Mouse (Mus musculus) kidney, adult 9 months (tissue): Measurements from ENCODE around the gene Ddx42.
"Not testable (repeated sequence)": the region's sequence is repeated elsewhere in the genome, so short reads cannot be mapped to it uniquely, and the experiment has no call there.

Experiments used
- DNase-seq: peaks from one replicate; pipeline ENCODE4 v3.0.0; 2022

Gene Ddx42

DNA sequence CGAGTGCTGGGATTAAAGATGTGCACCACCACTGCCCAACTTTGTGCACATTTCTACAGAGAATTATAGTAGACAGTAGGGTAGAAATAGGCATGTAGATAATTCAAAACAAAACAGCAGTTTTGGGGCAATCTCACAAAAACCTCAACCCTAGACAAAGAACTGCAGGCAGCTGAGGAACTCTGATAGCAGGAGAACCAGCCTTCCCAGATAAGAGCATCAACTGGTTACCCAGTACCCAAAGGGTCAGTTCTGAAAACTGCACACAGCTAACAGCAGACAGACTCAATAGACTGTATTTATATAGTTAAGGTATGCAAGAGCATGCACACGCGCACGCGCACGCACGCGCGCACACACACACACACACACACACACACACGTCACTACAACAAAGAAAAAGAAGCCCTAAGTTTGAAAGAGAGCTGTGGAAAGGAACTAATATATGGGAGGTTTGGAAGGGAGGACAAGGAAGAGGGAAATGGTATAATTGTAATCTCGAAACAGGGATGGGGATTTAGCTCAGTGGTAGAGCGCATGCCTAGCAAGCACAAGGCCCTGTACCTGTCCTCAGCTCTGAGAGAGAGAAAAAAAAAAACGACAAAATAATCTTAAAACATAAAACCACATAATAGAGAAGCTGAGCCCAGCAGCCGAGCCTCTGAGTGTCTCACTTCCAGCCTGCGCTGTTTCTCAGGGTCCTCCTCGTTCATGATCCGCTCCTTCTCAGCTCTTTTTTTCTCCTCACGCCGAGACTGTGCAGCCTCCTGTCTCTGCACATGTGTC, 15.2 kb upstream of the Ddx42 start:
- no peak for DNase-seq

DNA sequence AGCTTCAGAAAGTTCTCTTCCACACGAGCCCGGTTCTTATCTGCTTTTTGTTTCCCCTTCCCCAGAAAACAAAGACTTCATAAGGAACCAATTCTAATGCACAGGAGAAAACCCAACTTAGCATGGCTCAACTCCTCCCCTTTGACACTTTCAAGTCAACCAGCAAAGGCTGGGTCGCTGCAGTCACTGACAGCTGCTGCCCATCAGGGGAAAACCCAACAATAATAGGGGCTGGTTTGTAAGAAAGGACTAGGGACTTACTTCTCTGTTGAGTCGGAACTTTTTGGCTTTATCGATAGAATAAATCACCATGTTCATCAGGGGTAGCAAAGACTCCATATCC, 14.6 kb upstream of the Ddx42 start, which contains the start of gene Strada:
Gene Strada (minus strand): TSS at position 46 of the 343 bp plus-strand sequence.
- DNase-seq, result no peak

DNA sequence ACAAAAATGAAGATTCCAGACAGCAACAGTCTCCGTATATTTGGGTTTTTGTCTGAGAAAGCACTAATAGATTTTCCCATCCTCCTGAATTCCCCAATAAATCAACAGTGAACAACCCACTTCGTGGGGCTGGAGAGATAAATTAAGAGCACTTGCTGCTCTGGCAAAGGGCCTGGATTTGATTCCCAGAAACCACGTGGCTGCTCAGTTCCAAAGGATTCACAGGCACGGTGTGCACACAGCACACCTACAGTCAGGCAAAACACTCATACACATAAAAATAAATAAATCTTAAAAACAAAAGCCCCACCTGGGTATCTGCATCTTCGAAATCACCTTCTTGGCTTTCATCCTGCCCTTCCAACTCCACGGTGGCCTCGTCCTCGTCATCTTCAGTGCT, 4.0 kb upstream of the Ddx42 start:
- DNase-seq, result no peak

DNA sequence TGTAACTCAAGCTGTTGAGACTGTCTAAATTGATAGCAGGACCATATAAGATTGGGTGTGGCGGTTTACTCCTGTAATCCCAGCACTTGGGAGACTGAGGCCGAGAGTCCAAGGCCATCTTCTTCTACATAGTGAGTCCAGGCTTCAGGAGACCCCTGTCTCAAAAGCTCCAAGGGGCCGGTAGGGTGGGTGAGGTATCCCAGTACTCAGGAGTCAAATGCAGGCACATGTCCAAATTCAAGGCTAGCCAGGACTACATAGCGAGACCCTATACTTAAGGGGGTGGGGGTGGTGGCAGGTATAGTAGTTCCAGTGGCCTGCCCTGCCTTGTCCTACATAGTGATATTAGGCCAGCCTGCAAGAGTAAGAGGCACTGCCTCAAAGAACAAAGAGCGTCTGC, 1.9 kb upstream of the Ddx42 start:
- no peak for DNase-seq

DNA sequence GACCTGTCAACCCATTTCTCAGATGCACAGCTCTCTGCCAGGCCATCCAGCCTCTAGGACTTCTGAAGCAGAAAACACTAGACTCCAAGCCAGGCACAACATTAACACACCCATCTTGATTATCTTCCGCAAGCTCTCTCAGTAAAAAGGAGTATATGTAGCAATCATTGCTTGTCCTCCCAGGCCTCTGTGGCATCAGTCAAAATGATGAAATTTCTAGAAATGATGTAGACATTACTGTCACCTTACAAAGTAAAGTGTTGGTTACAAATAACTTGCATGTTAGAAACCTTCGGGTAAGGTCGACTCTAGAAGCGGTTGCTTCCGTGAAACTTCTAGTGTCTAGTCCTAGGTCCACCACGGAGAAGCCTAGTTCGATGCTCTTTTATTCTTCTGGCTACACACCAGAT, 1.3 kb upstream of the Ddx42 start:
- no peak for DNase-seq

DNA sequence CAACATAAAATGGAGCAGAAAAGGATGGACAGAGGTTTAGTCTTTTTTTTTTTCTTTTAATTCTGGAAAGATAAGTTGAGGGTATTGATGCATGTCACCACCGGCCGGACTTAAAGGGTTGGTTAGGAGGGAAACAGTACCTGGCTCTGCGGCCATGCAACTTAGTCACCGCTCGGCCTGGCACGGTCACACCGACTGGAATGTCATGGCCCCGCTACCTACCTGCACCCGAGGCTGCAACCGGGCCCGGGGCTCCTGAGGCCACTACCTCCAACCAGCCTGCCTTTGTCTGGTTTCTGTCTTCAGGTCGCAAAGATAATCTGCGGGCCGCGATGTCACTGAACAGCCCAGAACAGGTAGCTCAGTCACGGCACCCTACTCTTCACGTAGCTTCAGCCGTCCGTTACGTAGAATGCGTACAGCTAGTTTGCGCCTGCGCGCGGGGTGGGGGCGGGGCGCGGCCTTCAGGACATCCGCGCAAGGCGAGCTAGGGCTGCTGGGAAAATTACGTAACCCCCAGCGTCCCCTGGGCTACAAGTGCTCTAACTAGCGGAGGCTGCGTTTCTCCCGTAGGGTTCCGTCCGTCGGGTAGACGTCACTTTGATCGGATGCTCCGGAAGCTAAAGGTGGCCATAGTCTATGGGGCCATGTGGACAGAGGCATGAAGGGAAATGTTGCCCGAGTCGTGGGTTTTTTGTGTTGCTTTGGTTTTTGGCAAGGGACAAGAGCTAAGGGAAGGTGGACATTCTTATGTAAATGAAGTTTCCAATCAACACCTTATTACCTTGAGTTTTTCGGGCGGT, 598 bp upstream of the Ddx42 start, which contains the start of gene Ccdc47:
Gene Ccdc47 (minus strand): TSS at position 418 of the 803 bp plus-strand sequence.
- peak; percentile 98 for DNase-seq

DNA sequence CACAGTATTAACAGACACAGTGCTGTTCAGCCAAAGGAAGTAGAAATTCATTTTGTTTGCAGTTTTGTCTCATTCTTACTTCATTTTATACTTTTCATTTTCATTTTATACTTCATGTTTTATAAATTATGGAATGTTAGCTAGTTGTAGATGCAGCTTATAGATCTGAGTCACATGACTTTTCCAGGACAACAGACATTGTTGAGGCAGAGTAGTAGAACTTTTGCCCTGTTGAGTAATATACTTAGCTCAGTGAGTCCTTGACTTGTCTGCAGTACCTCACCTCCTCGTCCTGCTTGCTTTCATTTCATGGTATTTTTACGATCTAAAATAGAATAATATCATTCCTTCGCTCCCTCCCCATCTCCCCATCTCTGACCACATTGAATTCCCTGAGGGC, 3.9 kb downstream of the Ddx42 start:
- DNase-seq, result no peak

DNA sequence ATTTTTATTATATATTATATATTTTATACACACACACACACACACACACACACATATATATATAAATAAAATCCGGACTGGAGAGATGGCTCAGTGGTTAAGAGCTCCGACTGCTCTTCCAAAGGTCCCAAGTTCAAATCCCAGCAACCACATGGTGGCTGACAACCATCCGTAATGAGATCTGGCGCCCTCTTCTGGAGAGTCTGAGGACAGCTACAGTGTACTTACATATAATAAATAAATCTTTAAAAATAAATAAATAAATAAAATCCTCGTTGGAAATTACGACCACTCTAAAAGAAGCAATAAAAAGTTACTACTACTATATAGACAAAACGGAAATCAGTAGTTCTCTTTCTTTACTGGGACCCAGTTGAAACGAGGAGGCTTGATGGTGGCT, 17.3 kb downstream of the Ddx42 start:
- DNase-seq, result not testable (repeated sequence)

DNA sequence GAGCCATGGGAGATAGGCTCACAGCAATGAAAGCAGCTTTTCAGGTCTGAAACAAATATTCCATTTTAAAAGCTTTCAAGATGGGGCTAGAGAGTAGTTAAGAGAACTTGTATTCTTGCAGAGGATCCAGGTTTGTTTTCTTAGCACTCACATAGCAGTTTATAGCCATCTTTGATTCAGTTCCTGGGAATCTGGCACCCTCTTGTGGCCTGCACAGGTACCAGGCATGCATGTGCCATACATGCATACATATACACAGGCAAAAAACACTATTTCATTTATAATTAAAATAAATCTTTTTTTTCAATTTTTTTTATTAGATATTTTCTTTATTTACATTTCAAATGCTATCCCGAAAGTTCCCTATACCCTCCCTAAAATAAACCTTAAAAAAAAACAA, 30.1 kb downstream of the Ddx42 start:
- DNase-seq, result no peak

DNA sequence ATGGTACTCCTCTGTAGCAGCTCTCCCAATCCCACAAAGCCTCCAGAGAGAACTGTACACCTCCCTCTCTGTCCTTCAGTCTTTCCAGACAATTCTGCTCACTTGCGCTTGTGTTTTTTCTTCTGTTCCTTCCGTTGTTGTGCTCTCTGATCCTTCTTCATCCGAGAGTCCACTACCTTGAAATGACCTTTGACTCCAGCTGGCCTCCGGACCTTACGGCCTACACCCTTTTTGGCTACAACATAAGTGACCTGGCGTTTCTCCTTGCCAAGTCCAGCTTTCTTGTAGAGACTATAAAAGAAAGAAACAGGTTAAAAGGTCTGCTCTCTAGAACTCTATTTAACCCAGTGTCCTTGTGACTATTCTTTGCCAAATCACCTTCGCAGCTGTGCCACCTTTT, 32.6 kb downstream of the Ddx42 start:
- DNase-seq, result peak; percentile 73

DNA sequence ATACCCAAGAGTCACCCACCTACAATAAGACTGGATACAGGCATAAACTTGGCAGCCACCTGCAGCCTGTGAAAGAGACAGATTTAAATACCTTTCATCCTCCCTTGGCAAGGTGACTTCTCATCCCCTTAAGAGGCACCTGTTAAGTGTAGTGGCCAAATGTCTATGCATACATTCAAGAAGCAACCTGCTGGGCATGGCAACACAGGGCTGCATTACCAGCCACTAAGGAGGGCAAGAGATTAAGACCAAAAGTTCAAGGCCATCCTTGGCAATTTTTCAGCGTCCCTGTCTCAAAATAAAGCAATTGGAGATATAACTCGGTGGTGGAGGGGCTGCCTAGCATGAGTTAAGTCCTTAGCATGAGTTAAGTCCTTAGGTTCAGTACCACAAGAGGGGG, 38.0 kb downstream of the Ddx42 start:
- no peak for DNase-seq

DNA sequence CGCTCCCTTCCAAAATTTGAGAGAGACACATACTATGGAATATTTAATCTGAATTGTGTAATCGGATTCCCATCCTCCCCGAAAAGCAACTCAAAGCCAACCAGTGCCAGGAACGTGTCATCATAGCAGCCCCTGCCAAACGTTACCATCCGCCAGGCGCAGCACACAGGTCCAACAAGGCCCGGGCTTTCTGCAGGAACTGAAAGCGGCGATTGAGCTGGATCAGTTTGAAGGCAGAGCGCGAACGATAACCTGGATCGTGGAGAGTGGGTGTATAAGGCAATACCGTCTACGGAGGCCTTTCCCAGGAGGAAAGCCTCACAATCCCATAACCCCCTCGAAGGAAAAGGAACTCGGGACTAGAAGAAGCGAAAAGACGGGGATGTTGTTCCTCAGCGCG, 38.4 kb downstream of the Ddx42 start:
- DNase-seq, result no peak

DNA sequence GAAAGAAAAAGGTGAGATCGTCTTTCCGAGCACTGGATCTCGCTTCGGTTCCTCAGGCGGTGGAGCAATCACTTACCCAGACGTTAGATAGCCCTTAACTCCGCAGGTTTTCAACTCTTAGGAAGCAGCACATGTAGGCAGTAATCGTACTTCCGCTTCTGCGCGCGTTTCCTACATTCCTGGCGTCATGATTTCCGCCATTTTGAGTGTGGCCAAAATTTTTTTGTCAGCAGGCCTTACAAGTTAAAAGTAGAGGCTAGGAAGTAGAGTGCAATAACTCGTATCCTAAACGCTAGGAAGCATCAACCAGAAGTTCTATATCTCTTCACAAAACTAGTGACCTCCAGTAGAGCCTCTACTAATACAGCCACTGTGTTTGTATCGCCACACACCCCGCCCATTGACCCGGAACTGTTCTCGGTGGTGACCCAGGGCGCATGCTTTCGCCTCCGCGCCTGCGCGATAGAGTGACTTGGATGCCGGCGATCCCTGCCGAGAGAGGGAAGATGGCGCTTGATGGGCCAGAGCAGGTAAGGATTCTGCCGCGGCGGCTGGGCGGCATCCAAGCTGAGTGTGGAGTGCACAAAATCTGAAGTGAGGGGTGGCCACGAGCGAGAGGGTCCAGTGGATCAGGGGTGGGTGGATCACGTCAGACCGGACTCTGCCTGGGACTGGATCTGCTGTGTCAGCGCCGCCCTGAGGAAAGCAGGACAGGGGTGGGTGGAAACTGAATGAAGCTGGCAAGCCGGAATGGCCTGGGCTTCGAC, 39.1 kb downstream of the Ddx42 start, which contains the start of the genes Ftsj3 and Psmc5:
Gene Ftsj3 (minus strand): TSS at position 395 of the 767 bp plus-strand sequence.
Gene Psmc5 (plus strand): TSS at position 470 of the 767 bp plus-strand sequence.
- DNase-seq, result peak; percentile 99

DNA sequence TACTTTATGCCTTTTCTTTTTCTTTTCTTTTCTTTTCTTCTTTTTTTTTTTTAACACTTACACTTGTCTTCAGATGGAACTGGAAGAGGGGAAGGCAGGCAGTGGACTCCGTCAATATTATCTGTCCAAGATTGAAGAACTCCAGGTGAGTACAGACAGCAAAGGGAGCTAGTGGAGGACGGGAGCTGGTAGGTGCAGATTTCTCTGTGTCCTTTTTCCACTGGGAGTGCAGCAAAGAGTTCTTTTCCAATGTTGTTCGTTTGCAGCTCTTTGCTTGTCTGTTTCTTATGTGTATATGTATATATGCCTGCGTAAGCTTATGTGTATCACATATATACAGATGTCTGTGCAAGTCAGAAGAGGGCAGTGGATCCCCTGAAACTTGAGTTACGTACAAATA, 40.0 kb downstream of the Ddx42 start:
- DNase-seq, result peak; percentile 60

DNA sequence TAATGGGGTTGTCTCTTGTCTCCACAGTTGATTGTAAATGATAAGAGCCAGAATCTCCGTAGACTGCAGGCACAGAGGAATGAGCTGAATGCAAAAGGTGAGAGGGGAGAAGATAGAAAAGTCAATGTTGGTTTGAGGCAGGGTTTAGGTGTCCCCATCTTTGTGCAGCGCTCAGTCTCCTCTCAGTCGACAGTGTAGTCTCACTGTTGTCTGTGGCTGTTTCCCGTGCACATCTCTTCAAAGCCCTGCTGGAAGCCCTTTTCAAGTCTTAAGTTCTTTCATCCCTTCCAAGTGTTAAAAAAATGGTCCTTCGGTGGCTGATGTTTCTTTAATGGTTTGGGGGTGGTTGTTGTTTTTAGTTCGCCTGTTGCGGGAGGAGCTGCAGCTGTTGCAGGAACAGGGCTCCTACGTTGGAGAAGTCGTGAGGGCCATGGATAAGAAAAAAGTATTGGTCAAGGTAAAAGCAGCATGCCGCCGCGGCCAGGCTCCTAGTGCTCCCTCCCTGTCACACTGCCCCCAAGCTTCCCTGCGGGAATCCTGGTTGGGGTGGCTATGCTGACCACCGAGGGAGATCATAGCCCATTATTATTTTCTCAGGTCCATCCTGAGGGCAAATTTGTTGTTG, 44.2 kb downstream of the Ddx42 start:
- DNase-seq, result no peak

DNA sequence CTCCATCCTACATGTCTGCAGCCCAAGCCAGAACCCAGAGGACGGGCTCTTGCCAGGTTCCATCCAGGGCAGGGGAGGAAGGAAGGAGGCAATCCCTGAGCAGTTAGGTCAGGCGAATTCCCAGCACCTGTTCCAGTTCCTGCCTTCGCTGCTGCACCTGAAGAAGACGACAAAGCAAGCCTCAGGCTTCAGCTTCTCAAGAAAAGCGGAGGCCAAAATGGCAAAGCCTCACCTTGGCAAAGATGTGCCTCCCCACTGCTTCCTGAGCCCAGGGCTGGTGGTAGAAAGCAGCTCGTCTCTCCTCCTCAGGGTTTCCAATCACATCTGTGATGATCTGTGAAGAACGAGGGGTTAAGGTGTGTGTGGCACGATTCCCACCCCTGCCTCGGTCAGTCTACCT, 47.2 kb downstream of the Ddx42 start:
- DNase-seq, result no peak

DNA sequence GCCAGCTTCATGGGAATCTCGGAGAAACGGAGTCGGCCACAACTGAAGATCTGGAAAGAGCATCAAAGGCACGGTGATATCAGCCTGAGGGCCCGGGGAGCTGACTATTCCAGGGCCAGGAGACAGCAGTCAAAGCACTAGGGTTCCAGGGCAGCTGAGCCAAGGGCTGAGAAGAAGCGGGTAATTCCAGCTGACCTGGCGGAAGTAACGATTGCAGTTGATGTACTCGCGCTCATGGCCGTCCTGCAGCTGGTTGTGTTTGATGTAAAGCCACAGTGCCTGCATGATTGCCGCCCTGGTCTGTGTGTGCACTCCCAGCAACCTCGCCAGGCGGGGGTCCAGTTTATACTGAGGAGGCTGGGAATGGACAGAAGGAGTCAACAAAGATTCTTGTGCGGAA, 48.3 kb downstream of the Ddx42 start:
- no peak for DNase-seq

DNA sequence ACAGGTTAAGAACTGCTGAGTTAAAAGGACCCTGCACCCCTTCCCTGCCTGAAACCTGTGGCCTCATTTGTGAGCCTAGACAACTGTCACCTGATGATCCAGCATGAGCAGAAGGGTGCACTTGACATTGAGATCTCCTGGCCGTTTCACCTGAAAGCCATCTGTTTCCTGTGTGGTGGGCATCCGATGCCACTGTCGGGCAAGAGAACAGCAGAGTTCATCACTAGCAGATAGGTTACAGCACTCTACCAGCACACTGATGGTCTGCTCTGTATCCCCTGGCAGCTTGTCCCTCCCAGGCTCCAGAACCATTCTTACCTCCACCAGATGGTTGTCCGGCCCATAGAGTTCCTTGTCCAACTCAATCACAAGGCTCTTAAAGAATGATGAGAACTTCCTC, 48.8 kb downstream of the Ddx42 start:
- no peak for DNase-seq

DNA sequence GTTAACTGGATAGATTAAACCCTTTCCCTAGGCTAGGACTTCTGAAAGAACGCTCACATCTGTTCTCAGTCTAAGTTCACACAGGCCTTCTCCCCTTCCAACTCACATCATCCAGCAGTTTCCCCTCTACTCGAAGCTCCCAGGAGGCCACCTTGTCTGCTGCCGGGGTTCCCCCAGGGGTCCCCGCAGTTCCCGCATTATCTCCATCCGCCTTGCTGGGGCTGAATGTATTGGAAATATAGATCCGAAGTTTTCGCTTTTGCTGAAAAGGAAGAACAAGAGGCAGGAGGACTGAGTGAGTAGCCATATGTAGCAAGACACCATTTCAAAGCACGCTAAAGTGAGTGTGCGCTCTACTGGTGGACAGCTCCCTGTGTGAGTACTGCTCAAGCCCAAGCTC, 49.7 kb downstream of the Ddx42 start:
- DNase-seq, result no peak

DNA sequence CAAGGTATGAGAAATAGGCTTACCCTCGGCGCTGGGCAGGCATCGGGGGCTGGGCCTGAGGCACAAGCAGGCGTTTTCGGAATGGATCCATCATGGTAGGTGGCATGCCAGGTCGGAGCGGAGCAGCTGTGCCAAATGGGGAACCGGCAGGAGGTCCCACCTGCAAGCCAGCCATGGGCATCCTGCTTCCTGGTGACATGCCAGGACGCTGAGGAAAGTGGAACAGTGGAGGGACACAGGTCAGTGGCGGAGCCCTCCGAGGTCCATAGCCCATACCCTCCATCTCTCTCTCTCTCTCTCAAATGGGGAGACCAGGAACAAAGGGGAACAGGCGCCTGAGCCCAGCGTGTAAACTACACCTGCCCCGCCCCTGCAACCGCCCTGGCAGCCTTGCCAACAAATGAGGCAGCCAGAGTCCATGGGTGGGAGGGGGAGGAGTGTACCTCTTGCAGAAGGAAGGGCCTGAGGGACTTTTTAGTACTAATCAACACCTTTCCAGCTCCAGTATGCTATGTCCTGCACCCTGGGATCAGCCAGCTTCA, 50.7 kb downstream of the Ddx42 start:
- peak; percentile 73 for DNase-seq

DNA sequence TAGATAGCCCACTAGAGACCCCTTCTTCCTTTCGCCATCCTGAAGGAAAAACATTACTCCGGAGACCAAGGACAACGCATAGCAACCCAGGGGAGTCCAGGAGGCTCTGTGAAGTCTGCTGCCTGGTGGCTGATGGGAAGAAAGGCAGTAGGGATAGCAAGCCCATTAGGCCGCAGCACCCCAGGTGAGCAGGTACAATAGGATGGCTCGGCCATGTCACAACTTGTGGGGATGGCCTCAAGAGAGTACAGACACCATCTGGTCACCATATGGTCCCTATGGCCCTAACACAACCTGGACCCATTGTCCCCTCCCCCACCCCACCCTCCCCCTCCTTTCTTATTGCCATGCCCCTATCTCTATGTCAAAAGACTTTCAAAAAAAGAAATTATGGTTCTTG, 51.1 kb downstream of the Ddx42 start:
- DNase-seq, result no peak

DNA sequence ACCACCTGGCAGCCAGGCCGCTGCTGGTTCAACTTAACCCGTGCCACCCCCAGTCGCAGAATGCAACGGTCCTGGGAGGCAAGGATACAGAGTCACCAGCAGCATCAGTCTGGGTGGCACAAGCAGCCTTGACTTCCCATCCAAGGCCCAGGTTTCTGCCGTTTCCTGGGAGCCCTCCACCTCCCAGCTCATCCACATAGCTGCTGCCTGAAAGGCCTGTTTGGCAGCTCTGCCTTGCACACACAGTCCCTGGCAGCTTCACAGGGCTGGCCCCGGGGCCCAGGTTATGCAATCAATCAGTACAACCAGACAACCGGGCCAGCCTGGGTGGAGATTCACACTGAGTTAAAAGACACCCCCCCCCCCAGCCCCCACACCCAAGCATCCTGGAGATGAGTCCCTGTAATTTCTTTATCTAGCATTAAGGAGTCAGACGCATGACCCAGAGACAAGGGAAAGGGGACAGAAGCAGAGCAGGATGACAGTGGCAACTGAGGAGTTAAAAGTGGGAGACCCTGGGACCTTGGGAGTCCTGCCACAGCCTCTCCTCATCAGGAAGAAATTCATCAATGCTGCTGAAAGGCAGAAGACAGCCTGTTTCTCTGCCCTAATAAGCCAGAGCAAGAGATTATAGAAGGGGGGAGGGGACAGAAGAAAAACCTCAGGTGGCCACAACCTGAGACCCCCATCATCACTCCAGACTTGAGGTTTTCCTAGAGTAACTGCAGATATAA, 51.8 kb downstream of the Ddx42 start:
- DNase-seq, result peak; percentile 82
